Mouse (Mus musculus) liver, postnatal 0 days (tissue): ENCODE results near the gene Elmo2.

ENCODE experiments used
- CTCF ChIP-seq: sonication (generic); IDR thresholded peaks from 2 replicates; pipeline ENCODE4 v1.5.1; 2016; ENCODE audit warnings: antibody characterized with exemption, low read depth
- EP300 ChIP-seq: IDR thresholded peaks from 2 replicates; pipeline ENCODE4 v1.6.1; 2016; ENCODE audit warnings: antibody characterized with exemption, low read depth, mild to moderate bottlenecking

DNA sequence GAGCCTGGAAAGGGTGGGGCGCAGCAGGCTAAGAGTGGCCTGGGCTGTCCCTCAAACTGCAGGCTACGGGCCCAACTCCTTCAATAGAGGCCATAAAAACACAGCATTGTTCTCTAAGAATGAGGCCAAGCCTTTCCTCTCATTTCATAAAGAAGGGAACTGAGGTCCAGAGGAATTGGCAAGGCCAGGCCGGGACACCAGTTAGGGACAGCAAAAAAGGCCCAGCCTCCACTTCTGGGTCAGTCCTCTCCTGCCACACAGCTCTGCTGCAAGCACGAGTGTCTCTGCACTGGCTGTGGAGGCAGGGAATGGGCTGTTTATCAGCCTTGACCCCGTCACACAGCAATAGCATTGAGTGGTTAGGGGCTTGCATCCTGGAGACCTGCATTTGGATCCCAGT lies 2.8 kb downstream of the Elmo2 start:
- TF ChIP-seq CTCF (no peak), EP300 (no peak)
